Mouse (Mus musculus) ES-Bruce4 (cell line): ENCODE results near the gene Mgme1.

ENCODE experiments used
- CTCF ChIP-seq: IDR thresholded peaks from one replicate; pipeline ENCODE4 v1.8.1; 2011; ENCODE audit warnings: low read depth, low read length
- POLR2A ChIP-seq: IDR thresholded peaks from one replicate; pipeline ENCODE4 v1.8.1; 2011; ENCODE audit warnings: low read length; ENCODE audit not compliant: insufficient read depth

DNA sequence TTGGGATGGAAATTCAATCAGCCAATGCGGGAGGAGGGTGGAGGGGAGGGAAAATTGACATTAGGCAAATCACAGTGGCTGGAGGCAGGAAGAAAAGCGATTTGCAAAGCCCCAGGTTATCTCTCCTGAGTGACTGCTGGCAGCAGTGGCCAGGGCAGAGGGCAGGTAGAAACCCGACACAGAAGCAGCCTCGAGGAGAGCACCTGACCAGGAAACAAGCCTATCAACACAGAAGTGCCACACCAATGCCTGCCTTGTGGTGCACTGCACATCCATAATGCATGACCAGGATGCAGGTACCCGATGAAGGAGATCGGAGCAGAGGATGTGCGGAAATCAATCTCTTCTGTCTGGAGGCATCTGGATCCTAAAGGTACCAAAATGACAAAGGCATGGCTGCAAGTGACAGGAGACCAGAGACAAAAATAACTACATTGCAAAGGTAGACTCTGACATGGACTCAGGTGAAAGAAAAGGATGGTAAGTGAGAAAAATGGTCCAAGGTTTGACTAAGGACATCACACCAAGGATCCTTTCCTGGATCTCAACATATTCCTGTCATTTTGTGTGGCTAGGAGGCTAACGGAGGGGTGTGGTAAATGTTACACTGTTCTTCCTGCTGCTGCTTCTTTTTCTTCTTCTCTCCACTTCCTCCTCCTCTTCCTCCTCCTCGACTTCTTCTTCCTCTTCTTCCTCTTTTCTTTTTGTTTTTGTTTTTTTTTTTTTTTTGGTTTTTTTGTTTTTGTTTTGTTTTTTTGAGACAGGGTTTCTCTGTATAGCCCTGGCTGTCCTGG lies 33.5 kb upstream of the Mgme1 start:
- no peak for TF ChIP-seq CTCF
- no peak for TF ChIP-seq POLR2A
